Mouse (Mus musculus) embryonic facial prominence, embryonic 12.5 days (tissue): ENCODE measurements around the gene Uox. TPM values are rescaled to one million over a fixed set of nuclear protein-coding genes. Genes with fewer than 3 reads are reported as not detected.

Experiments
- ATAC-seq: fragments of 200-750 bp; cut with Nextera tagmentation; 2 replicates; pipeline ENCODE4 v1.8.0; 2017; ENCODE audit not compliant: insufficient number of reproducible peaks, insufficient read depth, low FRiP score, low TSS enrichment
- H3K27ac ChIP-seq: fragments of 300-500 bp; sonication (generic); 2 replicates; pipeline ENCODE4 v1.5.1; 2016; ENCODE audit warnings: mild to moderate bottlenecking
- H3K27me3 ChIP-seq: fragments of 300-500 bp; sonication (generic); 2 replicates; pipeline ENCODE4 v1.6.1; 2016; ENCODE audit warnings: mild to moderate bottlenecking, moderate library complexity
- H3K36me3 ChIP-seq: fragments of 300-500 bp; sonication (generic); 2 replicates; pipeline ENCODE4 v1.6.1; 2016; ENCODE audit warnings: mild to moderate bottlenecking
- H3K4me1 ChIP-seq: fragments of 300-500 bp; sonication (generic); 2 replicates; pipeline ENCODE4 v1.6.1; 2016
- H3K4me2 ChIP-seq: fragments of 300-500 bp; sonication (generic); replicated peaks from 2 replicates; pipeline ENCODE4 v1.6.1; 2016; ENCODE audit warnings: mild to moderate bottlenecking, moderate library complexity
- H3K4me3 ChIP-seq: fragments of 300-500 bp; sonication (generic); 2 replicates; pipeline ENCODE4 v1.5.1; 2016; ENCODE audit warnings: mild to moderate bottlenecking
- H3K9ac ChIP-seq: fragments of 300-500 bp; sonication (generic); 2 replicates; pipeline ENCODE4 v1.6.1; 2016; ENCODE audit warnings: mild to moderate bottlenecking, moderate library complexity
- H3K9me3 ChIP-seq: fragments of 300-500 bp; sonication (generic); 2 replicates; pipeline ENCODE4 v1.6.1; 2016; ENCODE audit warnings: mild to moderate bottlenecking, moderate library complexity
- WGBS: fragments of 180-500 bp; shearing (Covaris S2); methylation state at CpG from one replicate; pipeline ENCODE4 v1.1.7; 2016; 5-methylcytosine and 5-hydroxymethylcytosine counted together
- polyA plus RNA-seq: library from polyadenylated mRNA; unstranded; fragments of >200 nt; fragmentation: Nextera tagmentation; extraction: Ambion mirVana; gene quantifications from 2 replicates; pipeline ENCODE4 v1.2.1, GENCODE M21; 2016

Gene Uox
- polyA plus RNA-seq, 1 experiment from 2014 or later, result not detected

DNA sequence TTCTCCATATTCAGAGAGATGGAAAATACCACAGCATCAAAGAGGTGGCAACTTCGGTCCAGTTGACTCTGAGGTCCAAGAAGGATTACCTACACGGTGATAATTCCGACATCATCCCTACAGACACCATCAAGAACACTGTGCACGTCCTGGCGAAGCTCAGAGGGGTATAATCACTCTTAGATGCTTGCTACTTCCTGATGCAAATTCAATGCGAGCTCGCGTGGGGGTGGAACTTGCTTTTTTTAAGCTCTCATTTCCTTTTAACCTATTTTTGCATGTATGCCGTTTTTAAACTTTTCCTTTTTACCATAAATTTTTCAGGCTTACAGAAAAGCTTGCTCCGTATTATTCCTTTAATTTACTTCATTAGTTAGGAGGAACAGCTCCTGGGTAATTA, 40.1 kb downstream of the Uox start:
- H3K9ac ChIP-seq, result no peak overlapping the region
- H3K27me3 ChIP-seq, result no peaks in the 10 kb centered on the region
- no peaks in the 10 kb centered on the region for H3K9me3 ChIP-seq
- no peak for ATAC-seq
- no peak overlapping the region for H3K4me3 ChIP-seq
- H3K36me3 ChIP-seq, result no peaks in the 10 kb centered on the region
- no peaks in the 10 kb centered on the region for H3K4me1 ChIP-seq
- 86% methylated on average over 10 of the region's 10 CpGs for WGBS
- no peak overlapping the region for H3K27ac ChIP-seq
- H3K4me2 ChIP-seq, result no peak overlapping the region

DNA sequence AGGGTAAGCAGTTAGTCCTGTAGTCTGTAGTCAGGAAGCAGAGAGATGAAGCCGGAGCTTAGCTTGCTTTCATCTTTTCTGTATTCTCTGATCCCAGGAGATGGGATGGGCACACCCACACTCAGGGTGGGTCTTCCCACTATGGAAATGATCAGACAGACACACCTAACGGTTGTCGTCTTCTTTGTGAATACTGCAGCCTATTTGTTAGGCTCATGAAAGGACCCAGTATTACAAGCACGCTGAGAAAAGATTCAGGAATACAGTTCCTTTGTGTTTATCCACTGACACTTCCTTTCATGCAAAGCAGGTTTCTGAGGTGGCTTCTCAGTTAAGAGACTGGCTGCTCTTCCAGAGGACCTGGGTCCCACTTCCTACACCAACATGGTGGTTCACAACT, 41.0 kb downstream of the Uox start:
- ATAC-seq, result no peak
- H3K9me3 ChIP-seq, result no peaks in the 10 kb centered on the region
- no peaks in the 10 kb centered on the region for H3K27me3 ChIP-seq
- H3K4me3 ChIP-seq, result no peak overlapping the region
- no peak overlapping the region for H3K27ac ChIP-seq
- no peak overlapping the region for H3K9ac ChIP-seq
- no peaks in the 10 kb centered on the region for H3K4me1 ChIP-seq
- H3K4me2 ChIP-seq, result no peak overlapping the region
- H3K36me3 ChIP-seq, result no peaks in the 10 kb centered on the region
- 80% methylated on average over 4 of the region's 4 CpGs for WGBS

- H3K4me1 ChIP-seq, result no peaks in the 10 kb centered on the region
- H3K9me3 ChIP-seq, result no peaks in the 10 kb centered on the region
- no peak for ATAC-seq
- H3K36me3 ChIP-seq, result no peaks in the 10 kb centered on the region
- no peak overlapping the region for H3K27ac ChIP-seq
- H3K4me3 ChIP-seq, result no peak overlapping the region
- H3K4me2 ChIP-seq, result no peak overlapping the region
- no peaks in the 10 kb centered on the region for H3K27me3 ChIP-seq
- no peak overlapping the region for H3K9ac ChIP-seq
- 87% methylated on average over 4 of the region's 4 CpGs for WGBS
Observed at GRCm38 (mm10) chr3:146611821-146612220, 41.6 kb downstream of the Uox start.

DNA sequence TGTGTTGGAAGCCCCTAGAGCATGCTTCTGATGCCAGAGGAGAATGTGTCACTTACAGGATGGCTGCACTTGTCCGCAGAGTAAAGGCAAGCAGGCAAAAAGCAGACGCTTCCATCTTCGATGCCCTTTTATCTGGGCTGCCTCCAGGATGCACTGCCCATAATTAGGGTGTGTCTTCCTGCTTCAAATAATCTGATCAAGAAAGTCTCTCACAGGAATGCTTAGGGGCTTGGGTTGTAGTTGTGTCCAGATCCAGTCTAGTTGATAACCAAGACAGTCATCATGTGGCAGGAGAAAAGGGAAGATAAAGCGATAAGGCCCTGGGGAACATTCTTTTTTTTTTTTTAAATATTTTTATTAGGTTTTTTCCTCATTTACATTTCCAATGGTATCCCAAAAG, 45.3 kb downstream of the Uox start, which contains the start of gene Dnase2b:
TSS of gene Dnase2b (minus strand) at position 101 of the 400 bp plus-strand sequence.
- 92% methylated on average over 4 of the region's 4 CpGs for WGBS

GRCm38 (mm10) chr3:146616533-146617283, 46.5 kb downstream of the Uox start:
- WGBS, result 80% methylated on average over 5 of the region's 5 CpGs
- no peak overlapping the region for H3K27ac ChIP-seq
- no peak overlapping the region for H3K4me3 ChIP-seq
- H3K9ac ChIP-seq, result no peak overlapping the region
- no peaks in the 10 kb centered on the region for H3K36me3 ChIP-seq
- H3K9me3 ChIP-seq, result no peaks in the 10 kb centered on the region
- no peak for ATAC-seq
- H3K27me3 ChIP-seq, result no peaks in the 10 kb centered on the region
- no peak overlapping the region for H3K4me2 ChIP-seq
- no peaks in the 10 kb centered on the region for H3K4me1 ChIP-seq

More for the DNA sequence above, 45.3 kb downstream of the Uox start, which contains the start of gene Dnase2b:
- H3K36me3 ChIP-seq, result no peaks in the 10 kb centered on the region
- H3K27ac ChIP-seq, result no peak within 1 kb of the TSS
- H3K9ac ChIP-seq, result no peak within 1 kb of the TSS
- no peak for ATAC-seq
- H3K27me3 ChIP-seq, result no peaks in the 10 kb centered on the region
- no peaks in the 10 kb centered on the region for H3K9me3 ChIP-seq
- H3K4me2 ChIP-seq, result no peak within 1 kb of the TSS
- H3K4me1 ChIP-seq, result no peaks in the 10 kb centered on the region
- H3K4me3 ChIP-seq, result no peak within 1 kb of the TSS

DNA sequence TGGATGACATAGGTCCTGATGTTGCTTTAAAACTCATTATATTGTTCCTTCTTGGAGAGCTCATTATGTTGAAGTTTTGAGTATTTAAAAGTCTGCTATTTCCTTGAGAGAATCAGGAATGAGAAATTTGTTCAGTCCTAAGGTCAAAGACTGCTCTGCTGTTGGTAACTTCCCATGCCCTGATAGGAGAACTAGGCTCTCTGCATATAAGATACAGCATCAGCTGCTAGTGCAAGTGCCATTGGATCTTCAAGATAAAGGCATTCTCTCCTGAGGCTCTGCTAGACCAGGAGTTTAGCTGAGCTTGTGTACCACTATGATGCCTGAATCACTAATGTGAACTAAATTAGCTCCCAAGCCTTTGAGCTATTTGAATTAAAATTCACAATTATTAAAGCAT, 47.7 kb downstream of the Uox start:
- Histone ChIP-seq H3K36me3 (no peaks in the 10 kb centered on the region), H3K4me2 (no peak overlapping the region), H3K27ac (no peak overlapping the region), H3K27me3 (no peaks in the 10 kb centered on the region), H3K4me1 (no peaks in the 10 kb centered on the region), H3K9me3 (no peaks in the 10 kb centered on the region), H3K4me3 (no peak overlapping the region), H3K9ac (no peak overlapping the region)
- no peak for ATAC-seq

DNA sequence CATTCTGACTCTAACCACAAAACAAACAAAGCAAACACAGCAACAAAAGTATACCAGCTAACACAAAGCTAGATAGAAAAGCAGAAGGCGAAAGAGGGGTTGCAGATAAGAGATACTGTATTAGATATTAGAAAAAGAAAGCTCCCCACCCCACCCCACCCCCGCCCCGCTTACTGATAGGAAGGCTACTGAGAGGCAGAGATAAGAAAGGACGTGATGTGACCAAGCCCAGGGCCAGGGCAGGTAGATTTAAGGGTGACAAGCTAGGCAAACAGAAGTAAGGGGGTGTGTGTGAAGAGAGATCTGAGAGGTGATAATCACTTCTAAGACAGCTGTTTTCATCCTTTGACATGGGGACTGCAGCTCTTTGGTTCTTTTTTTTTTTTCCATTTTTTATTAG, 48.1 kb downstream of the Uox start:
- Histone ChIP-seq H3K9me3 (no peaks in the 10 kb centered on the region), H3K9ac (no peak overlapping the region), H3K27ac (no peak overlapping the region), H3K4me1 (no peaks in the 10 kb centered on the region), H3K27me3 (no peaks in the 10 kb centered on the region), H3K4me3 (no peak overlapping the region), H3K4me2 (no peak overlapping the region), H3K36me3 (no peaks in the 10 kb centered on the region)
- ATAC-seq, result no peak
- WGBS, result 80% methylated on average over 4 of the region's 4 CpGs

DNA sequence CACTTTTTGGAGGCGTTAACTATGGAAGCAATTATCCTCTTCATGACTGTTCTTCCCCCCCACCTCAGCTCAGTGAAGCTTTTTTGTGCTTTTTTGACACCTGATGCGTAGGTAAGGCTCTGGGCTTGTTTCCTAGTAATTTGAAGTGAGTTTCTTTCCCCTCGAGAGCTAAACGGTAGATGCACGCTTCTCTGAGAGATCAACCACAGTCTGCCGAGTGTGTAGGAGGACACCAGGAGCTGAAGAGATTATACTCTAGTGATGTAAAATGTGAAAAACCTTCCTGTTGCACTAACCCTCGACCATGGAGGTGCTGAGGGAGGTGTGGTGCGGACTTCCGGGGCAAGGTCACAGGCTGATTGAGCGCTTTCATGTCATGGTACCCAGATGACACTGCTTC, 49.9 kb downstream of the Uox start:
- H3K27me3 ChIP-seq, result no peaks in the 10 kb centered on the region
- no peak overlapping the region for H3K27ac ChIP-seq
- H3K36me3 ChIP-seq, result no peaks in the 10 kb centered on the region
- no peaks in the 10 kb centered on the region for H3K4me1 ChIP-seq
- WGBS, result 87% methylated on average over 10 of the region's 10 CpGs
- H3K4me3 ChIP-seq, result no peak overlapping the region
- no peak overlapping the region for H3K9ac ChIP-seq
- no peaks in the 10 kb centered on the region for H3K9me3 ChIP-seq
- H3K4me2 ChIP-seq, result no peak overlapping the region
- ATAC-seq, result no peak

- ATAC-seq, result no peak
- H3K27me3 ChIP-seq, result no peaks in the 10 kb centered on the region
- 87% methylated on average over 14 of the region's 14 CpGs for WGBS
- no peaks in the 10 kb centered on the region for H3K4me1 ChIP-seq
- H3K36me3 ChIP-seq, result no peaks in the 10 kb centered on the region
- no peak overlapping the region for H3K9ac ChIP-seq
- H3K9me3 ChIP-seq, result no peaks in the 10 kb centered on the region
- no peak overlapping the region for H3K4me2 ChIP-seq
- H3K27ac ChIP-seq, result no peak overlapping the region
- no peak overlapping the region for H3K4me3 ChIP-seq
Observed at GRCm38 (mm10) chr3:146620555-146621249, 50.5 kb downstream of the Uox start.

GRCm38 (mm10) chr3:146621966-146622365, 51.7 kb downstream of the Uox start:
- no peaks in the 10 kb centered on the region for H3K27me3 ChIP-seq
- no peak overlapping the region for H3K4me3 ChIP-seq
- no peak overlapping the region for H3K9ac ChIP-seq
- H3K36me3 ChIP-seq, result no peaks in the 10 kb centered on the region
- 87% methylated on average over 11 of the region's 11 CpGs for WGBS
- no peaks in the 10 kb centered on the region for H3K4me1 ChIP-seq
- no peaks in the 10 kb centered on the region for H3K9me3 ChIP-seq
- H3K27ac ChIP-seq, result no peak overlapping the region
- ATAC-seq, result no peak
- H3K4me2 ChIP-seq, result no peak overlapping the region

GRCm38 (mm10) chr3:146625766-146626165, 55.5 kb downstream of the Uox start:
- no peak overlapping the region for H3K9ac ChIP-seq
- H3K27me3 ChIP-seq, result no peaks in the 10 kb centered on the region
- WGBS, result 84% methylated on average over 4 of the region's 4 CpGs
- H3K27ac ChIP-seq, result no peak overlapping the region
- no peak for ATAC-seq
- H3K4me3 ChIP-seq, result no peak overlapping the region
- no peaks in the 10 kb centered on the region for H3K9me3 ChIP-seq
- no peaks in the 10 kb centered on the region for H3K36me3 ChIP-seq
- no peaks in the 10 kb centered on the region for H3K4me1 ChIP-seq
- H3K4me2 ChIP-seq, result no peak overlapping the region

DNA sequence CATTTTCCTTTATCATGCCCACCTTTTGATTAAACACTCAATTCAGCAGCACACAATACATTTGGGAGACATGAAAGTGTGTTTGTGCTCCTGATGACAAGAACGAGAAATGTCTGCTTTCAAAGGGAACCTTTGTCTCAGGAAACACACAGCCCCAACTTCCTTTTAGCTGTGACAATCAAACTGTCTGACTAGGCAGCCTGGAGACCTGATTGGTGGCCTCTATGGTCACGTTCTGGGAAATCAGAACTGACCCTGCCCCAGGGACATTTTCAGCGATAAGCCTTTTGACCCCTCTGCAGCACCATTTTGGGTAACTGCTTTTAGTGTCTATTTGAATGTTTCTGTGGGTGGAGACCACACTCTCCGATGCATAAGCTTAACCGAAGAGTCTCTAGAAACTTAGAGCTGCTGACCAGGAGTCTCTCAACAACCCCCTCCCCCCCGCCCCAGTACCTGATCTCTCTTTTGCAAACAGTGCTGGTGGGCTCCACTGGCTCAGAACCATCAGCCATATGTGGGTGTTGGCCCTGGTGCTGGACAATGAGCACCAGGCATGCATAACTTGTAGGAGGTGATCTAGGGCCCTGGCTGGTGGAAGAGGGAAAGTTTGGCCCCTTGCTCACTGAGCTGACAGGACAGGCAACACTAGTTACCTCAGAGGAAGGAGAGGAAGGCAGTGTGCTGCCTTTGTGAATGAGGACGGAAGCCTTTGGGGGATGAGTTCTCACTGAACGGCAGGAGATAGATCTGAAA, 58.2 kb downstream of the Uox start:
- no peak overlapping the region for H3K4me3 ChIP-seq
- H3K4me2 ChIP-seq, result no peak overlapping the region
- WGBS, result 52% methylated on average over 8 of the region's 8 CpGs
- H3K9me3 ChIP-seq, result no peaks in the 10 kb centered on the region
- no peaks in the 10 kb centered on the region for H3K27me3 ChIP-seq
- no peak overlapping the region for H3K9ac ChIP-seq
- no peaks in the 10 kb centered on the region for H3K36me3 ChIP-seq
- ATAC-seq, result no peak
- H3K4me1 ChIP-seq, result no peaks in the 10 kb centered on the region
- no peak overlapping the region for H3K27ac ChIP-seq
